Mouse (Mus musculus): ENCODE measurements around the gene Prpsap1. TPM values are rescaled to one million over a fixed set of nuclear protein-coding genes. Genes with fewer than 3 reads are reported as not detected.

Gene Prpsap1
- polyA plus RNA-seq, 2 experiments = 22.2 to 38.4 TPM

DNA sequence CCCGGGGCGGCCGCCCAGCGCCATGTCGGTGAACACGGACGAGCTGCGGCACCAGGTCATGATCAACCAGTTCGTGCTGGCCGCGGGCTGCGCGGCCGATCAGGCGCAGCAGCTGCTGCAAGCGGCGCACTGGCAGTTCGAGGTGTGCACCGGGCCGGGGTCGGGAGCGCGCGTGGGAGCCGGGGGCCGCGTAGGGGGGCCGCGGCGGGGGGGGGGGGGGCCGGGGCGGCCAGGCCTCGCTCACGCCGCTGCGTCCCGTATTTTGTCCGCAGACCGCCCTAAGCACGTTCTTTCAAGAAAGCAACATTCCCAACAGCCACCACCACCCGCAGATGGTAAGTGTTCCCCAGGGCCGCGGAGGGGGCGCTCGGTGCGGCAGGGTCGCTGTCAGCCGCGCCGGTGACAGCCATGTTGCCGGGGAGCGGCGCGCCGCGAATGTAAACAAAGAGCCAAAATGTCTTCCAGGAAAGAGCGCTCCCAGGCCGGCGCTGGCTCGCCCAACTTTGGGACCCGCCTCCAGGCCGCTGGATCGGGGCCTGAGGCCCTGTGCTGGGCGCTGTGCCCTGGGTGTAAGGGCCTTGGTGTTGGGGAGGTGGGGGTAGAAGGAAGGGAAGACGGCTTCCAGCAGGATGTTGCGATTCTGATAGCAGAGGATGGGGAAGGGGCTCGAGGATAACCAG lies 59.6 kb downstream of the Prpsap1 start:
- Histone ChIP-seq H3K9ac (replicated peaks) (peak overlapping the region; percentile 88), H3K4me3 (ENCODE audit: insufficient read depth in 1 of 2, low read depth in 2 of 2, low read length in 2 of 2) (peak overlapping the region; percentile 74 to 98), H3K27ac (peak overlapping the region; percentile 79), H3K36me3 (replicated peaks; ENCODE audit: control insufficient read depth, insufficient read depth, low read depth) (peaks cover 25% of the 10 kb centered on the region), H3K4me2 (ENCODE audit: low read depth) (peak overlapping the region; percentile 68), H3K27me3 (ENCODE audit: control insufficient read depth, insufficient read depth, low read length) (no peaks in the 10 kb centered on the region), H3K9me3 (ENCODE audit: control insufficient read depth, low read length) (no peaks in the 10 kb centered on the region), H3K4me1 (replicated peaks; ENCODE audit: control insufficient read depth in 2 of 2, insufficient read depth in 2 of 2, low read length in 1 of 2) (peaks cover 26 to 46% of the 10 kb centered on the region in 2 experiments)
- WGBS (ENCODE audit: insufficient replicate concordance) = under 1% methylated on average over 32 of the region's 67 CpGs
- TF ChIP-seq EP300 (IDR thresholded peaks at IDR 0.05; ENCODE audit: low read depth) (no peak), CTCF (IDR thresholded peaks at IDR 0.05; ENCODE audit: low read depth) (no peak)
- DNase-seq (ENCODE audit: low read depth in 3 of 3, low spot score in 3 of 3) (peak in 1 of 3 experiments; percentile 59), ATAC-seq (ENCODE audit: insufficient read depth) (peak; percentile 3; the same call in 1 of the 2 replicates)

DNA sequence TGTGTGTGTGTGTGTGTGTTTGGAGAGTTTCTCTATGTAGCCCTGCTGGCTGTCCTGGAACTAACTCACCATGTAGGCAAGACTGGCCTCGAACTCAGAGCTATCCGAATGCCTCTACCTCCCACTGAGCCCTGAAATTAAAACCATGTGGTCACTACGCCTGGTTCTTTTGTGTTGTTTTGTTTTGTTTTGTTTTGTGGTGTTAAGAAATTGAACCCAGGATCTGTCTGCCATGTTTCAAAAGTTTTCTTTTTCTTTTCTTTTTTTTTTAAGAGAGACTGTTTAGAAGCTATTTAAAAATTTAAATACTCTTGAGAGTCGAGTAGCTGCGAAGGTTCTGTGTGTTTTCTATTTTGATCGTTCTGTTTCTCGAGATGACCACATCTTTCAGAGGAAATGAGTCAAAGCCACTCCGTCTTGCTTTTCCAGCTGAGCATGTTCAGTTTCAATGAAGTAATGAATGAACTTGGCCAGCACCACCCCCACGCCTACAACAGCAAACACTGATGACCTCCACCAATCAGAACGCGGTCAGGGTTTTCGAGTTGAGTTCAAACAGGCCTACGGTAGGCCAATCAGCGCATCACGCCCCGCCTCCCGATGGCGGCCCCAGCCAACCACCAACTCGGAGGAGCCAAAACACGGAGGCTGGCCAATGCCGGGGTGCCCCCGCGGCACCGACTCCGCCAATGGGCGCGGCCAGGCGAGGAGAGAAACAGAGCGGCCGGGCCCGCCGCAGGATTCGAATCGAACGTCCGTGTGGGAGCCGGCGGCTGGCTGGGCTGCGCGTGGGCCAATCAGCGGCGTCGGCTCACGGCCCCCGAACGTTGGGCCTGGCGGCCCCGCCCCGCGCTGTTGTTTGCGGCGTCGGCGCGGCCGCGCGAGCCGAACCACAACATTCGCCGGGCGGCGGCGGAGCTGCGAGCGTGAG lies 60.4 kb downstream of the Prpsap1 start, which contains the start of gene Ubald2:
TSS of gene Ubald2 (plus strand) at position 739 of the 931 bp plus-strand sequence.
- H3K9ac ChIP-seq (replicated peaks) = peak within 1 kb of the TSS; percentile 88
- peaks cover 32 to 54% of the 10 kb centered on the region in 2 experiments for H3K4me1 ChIP-seq (replicated peaks; ENCODE audit: control insufficient read depth in 2 of 2, insufficient read depth in 2 of 2, low read length in 1 of 2)
- TF ChIP-seq CTCF (IDR thresholded peaks at IDR 0.05; ENCODE audit: low read depth) (no peak), EP300 (IDR thresholded peaks at IDR 0.05; ENCODE audit: low read depth) (peak; percentile 46)
- 3% methylated on average over 60 of the region's 66 CpGs for WGBS (ENCODE audit: insufficient replicate concordance)
- peak within 1 kb of the TSS; percentile 68 for H3K4me2 ChIP-seq (ENCODE audit: low read depth)
- peak; percentile 93 for ATAC-seq (ENCODE audit: insufficient read depth)
- H3K27ac ChIP-seq = peak within 1 kb of the TSS; percentile 79
- no peaks in the 10 kb centered on the region for H3K9me3 ChIP-seq (ENCODE audit: control insufficient read depth, low read length)
- H3K4me3 ChIP-seq (ENCODE audit: insufficient read depth in 1 of 2, low read depth in 2 of 2, low read length in 2 of 2) = peak within 1 kb of the TSS; percentile 74 to 98
- H3K27me3 ChIP-seq (ENCODE audit: control insufficient read depth, insufficient read depth, low read length) = no peaks in the 10 kb centered on the region
- H3K36me3 ChIP-seq (replicated peaks; ENCODE audit: control insufficient read depth, insufficient read depth, low read depth) = peaks cover 22% of the 10 kb centered on the region
- DNase-seq (ENCODE audit: low read depth in 3 of 3, low spot score in 3 of 3) = peak; percentile 99 to 100 (median 100)

DNA sequence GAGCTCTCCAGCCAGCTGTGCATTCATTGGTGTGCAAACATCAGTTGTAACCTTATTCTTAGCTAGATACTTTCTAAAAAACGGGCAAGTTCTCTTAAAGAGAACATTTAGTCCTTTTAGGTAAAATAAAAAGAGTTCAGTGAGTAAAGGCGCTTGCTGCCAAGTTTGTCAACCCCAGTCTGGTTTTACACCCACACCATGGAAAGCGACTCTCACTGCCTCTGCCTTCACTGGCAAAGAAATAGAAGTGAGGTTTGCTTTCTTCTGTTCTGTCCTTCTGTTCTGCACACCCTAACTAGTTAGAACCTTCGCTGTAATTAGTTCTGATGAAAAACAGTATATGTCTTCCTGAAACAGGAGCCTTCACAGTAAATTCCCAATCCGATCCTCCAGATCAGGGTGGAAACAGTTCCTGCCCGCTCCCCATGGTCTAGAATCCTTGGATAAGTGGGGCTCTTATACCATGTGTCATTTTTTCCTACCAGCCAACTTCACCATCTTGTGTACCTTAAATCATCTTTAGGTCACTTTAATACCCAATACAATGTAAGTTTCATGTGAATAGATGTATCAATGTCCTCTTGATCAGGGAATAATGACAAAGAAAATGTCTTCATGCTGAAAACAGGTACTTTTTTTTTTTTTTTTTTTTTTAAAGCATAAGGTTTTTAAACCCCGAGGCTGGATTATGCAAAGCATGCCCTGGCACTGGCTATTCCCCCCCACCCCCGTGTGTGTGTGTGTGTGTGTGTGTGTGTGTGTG lies 61.2 kb downstream of the Prpsap1 start:
- ATAC-seq (ENCODE audit: insufficient read depth) (no peak), DNase-seq (ENCODE audit: low read depth in 3 of 3, low spot score in 3 of 3) (no peak)
- H3K9ac ChIP-seq (replicated peaks) = 0 out of 2 replicates have a peak overlapping the region, but pooled peaks have one; percentile 44
- H3K9me3 ChIP-seq (ENCODE audit: control insufficient read depth, low read length) = no peaks in the 10 kb centered on the region
- no peaks in the 10 kb centered on the region for H3K27me3 ChIP-seq (ENCODE audit: control insufficient read depth, insufficient read depth, low read length)
- peaks cover 32 to 56% of the 10 kb centered on the region in 2 experiments for H3K4me1 ChIP-seq (replicated peaks; ENCODE audit: control insufficient read depth in 2 of 2, insufficient read depth in 2 of 2, low read length in 1 of 2)
- TF ChIP-seq EP300 (IDR thresholded peaks at IDR 0.05; ENCODE audit: low read depth) (no peak), CTCF (IDR thresholded peaks at IDR 0.05; ENCODE audit: low read depth) (no peak)
- H3K36me3 ChIP-seq (replicated peaks; ENCODE audit: control insufficient read depth, insufficient read depth, low read depth) = peaks cover 22% of the 10 kb centered on the region
- H3K4me3 ChIP-seq (ENCODE audit: insufficient read depth in 1 of 2, low read depth in 2 of 2, low read length in 2 of 2) = no peak overlapping the region
- peak overlapping the region; percentile 65 for H3K27ac ChIP-seq
- 64% methylated on average over 8 of the region's 8 CpGs for WGBS (ENCODE audit: insufficient replicate concordance)
- peak overlapping the region; percentile 65 for H3K4me2 ChIP-seq (ENCODE audit: low read depth)

DNA sequence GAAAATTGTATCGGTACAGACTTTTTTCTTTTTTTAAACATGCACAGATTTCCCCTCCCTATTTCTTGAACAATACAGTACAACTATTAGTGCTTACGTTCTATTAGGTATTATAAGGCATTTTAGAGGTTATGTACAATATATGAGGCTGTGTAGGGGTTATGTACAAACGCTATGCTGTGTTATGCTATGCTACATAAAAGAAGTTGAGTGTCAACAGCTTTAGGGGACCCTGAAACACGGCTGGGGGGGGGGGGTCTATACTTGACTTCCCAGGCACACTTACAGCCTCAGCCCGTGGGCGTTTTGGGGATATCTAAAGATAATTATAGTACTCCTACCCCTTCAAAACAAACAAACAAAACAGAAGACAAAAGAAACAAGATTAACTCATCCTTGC lies 61.9 kb downstream of the Prpsap1 start:
- ATAC-seq (ENCODE audit: insufficient read depth) = no peak
- no peak overlapping the region for H3K4me2 ChIP-seq (ENCODE audit: low read depth)
- H3K4me1 ChIP-seq (replicated peaks; ENCODE audit: control insufficient read depth in 2 of 2, insufficient read depth in 2 of 2, low read length in 1 of 2) = peaks cover 32 to 54% of the 10 kb centered on the region in 2 experiments
- H3K36me3 ChIP-seq (replicated peaks; ENCODE audit: control insufficient read depth, insufficient read depth, low read depth) = peaks cover 16% of the 10 kb centered on the region
- no peaks in the 10 kb centered on the region for H3K9me3 ChIP-seq (ENCODE audit: control insufficient read depth, low read length)
- no peak overlapping the region for H3K4me3 ChIP-seq (ENCODE audit: insufficient read depth in 1 of 2, low read depth in 2 of 2, low read length in 2 of 2)
- no peak for TF ChIP-seq EP300 (IDR thresholded peaks at IDR 0.05; ENCODE audit: low read depth)
- TF ChIP-seq CTCF (IDR thresholded peaks at IDR 0.05; ENCODE audit: low read depth) = no peak
- no peak overlapping the region for H3K9ac ChIP-seq (replicated peaks)
- 55% methylated on average over 6 of the region's 6 CpGs for WGBS (ENCODE audit: insufficient replicate concordance)
- H3K27me3 ChIP-seq (ENCODE audit: control insufficient read depth, insufficient read depth, low read length) = no peaks in the 10 kb centered on the region
- no peak for DNase-seq (ENCODE audit: low read depth in 3 of 3, low spot score in 3 of 3)
- no peak overlapping the region for H3K27ac ChIP-seq
